Mouse (Mus musculus) lung, postnatal 0 days (tissue): ENCODE results near the gene Hist1h3g.

Experiments used
- CTCF ChIP-seq: IDR thresholded peaks from 2 replicates; pipeline ENCODE4 v1.5.1; 2016; ENCODE audit warnings: antibody characterized with exemption, mild to moderate bottlenecking
- EP300 ChIP-seq: IDR thresholded peaks from 2 replicates; pipeline ENCODE4 v1.6.1; 2016; ENCODE audit warnings: antibody characterized with exemption, mild to moderate bottlenecking, control low read depth

DNA sequence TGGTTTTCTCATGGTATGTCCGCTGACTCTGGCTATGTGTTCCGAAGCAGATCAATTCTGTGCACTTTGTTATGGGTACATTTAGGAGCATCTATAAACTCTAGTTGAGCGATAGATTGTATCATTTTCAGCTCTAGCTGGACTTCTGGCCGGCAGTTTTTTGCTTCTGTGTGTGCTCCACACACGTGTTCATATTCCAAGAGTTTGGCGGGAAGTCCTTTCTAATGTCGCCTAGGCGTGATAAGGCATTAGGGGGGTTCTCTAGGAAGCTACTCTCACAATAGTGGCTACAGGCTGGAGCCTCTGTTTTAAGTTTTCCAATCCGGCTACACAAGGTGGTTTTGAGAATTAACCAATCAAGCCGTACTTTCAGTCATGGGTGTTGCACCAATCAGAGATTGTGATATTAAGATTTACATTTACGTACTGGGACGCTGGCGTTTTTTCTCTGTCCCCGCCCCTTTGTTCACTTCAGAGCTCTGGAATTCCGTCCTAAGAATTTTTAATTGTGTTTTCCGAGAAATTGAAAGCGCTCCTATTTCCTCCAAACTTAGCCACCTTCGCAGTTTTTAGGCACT, 20.7 kb downstream of the Hist1h3g start:
- TF ChIP-seq CTCF (no peak), EP300 (peak; percentile 65; the same call in 1 of the 2 replicates)
